Mouse (Mus musculus) ES-Bruce4 (cell line): Measurements from ENCODE around the gene Mpnd. TPM values are rescaled to one million over a fixed set of nuclear protein-coding genes. Genes with fewer than 3 reads are reported as not detected.

Source experiments
- H3K27ac ChIP-seq: 2 replicates; pipeline ENCODE4 v1.5.1; 2012; ENCODE audit warnings: low read length, inconsistent platforms; ENCODE audit not compliant: insufficient read depth
- H3K27me3 ChIP-seq: 2 replicates; pipeline ENCODE4 v1.6.1; 2012; ENCODE audit warnings: mild to moderate bottlenecking, low read length, inconsistent platforms; ENCODE audit not compliant: control insufficient read depth, poor library complexity, insufficient read depth, severe bottlenecking
- H3K36me3 ChIP-seq: 2 replicates; pipeline ENCODE4 v1.6.1; 2012; ENCODE audit warnings: inconsistent platforms, mild to moderate bottlenecking, low read length, moderate library complexity; ENCODE audit not compliant: control insufficient read depth, poor library complexity, insufficient read depth, severe bottlenecking
- H3K4me1 ChIP-seq: one replicate; pipeline ENCODE4 v1.8.1; 2011; ENCODE audit warnings: low read length; ENCODE audit not compliant: control insufficient read depth, insufficient read depth
- H3K4me3 ChIP-seq: 2 replicates; pipeline ENCODE4 v1.5.1; 2011; ENCODE audit warnings: low read depth, mild to moderate bottlenecking, low read length
- H3K9ac ChIP-seq: 2 replicates; pipeline ENCODE4 v1.6.1; 2012; ENCODE audit warnings: low read depth, mild to moderate bottlenecking, inconsistent platforms; ENCODE audit not compliant: poor library complexity, severe bottlenecking
- H3K9me3 ChIP-seq: replicated peaks from 2 replicates; pipeline ENCODE4 v1.6.1; 2012; ENCODE audit warnings: mild to moderate bottlenecking, low read length, inconsistent platforms; ENCODE audit not compliant: control insufficient read depth, poor library complexity, insufficient read depth, severe bottlenecking
- CTCF ChIP-seq: IDR thresholded peaks from one replicate; pipeline ENCODE4 v1.8.1; 2011; ENCODE audit warnings: low read depth, low read length
- EP300 ChIP-seq: IDR thresholded peaks from 2 replicates; pipeline ENCODE4 v1.6.1; 2011; ENCODE audit warnings: low read depth, low read length; ENCODE audit not compliant: insufficient read depth
- POLR2A ChIP-seq: IDR thresholded peaks from one replicate; pipeline ENCODE4 v1.8.1; 2011; ENCODE audit warnings: low read length; ENCODE audit not compliant: insufficient read depth
- polyA plus RNA-seq: library from polyadenylated mRNA; stranded (reverse); fragments of >200 nt; gene quantifications from 2 replicates; pipeline ENCODE4 v1.2.4, GENCODE M21; 2011; ENCODE audit warnings: low read depth; ENCODE audit not compliant: missing spikeins, insufficient read depth, insufficient read length

Gene Mpnd
- polyA plus RNA-seq, 1 experiment = 69.3 TPM

GRCm38 (mm10) chr17:55964996-55965395 is 40.5 kb upstream of the Mpnd start:
- H3K36me3 ChIP-seq = no peaks in the 10 kb centered on the region
- no peak overlapping the region for H3K4me3 ChIP-seq
- TF ChIP-seq EP300 = no peak
- peak; percentile 54 for TF ChIP-seq CTCF
- no peak overlapping the region for H3K9ac ChIP-seq
- no peaks in the 10 kb centered on the region for H3K27me3 ChIP-seq
- H3K9me3 ChIP-seq = no peaks in the 10 kb centered on the region
- peaks cover 2% of the 10 kb centered on the region for H3K4me1 ChIP-seq
- H3K27ac ChIP-seq = no peak overlapping the region

- no peaks in the 10 kb centered on the region for H3K36me3 ChIP-seq
- no peak overlapping the region for H3K4me3 ChIP-seq
- H3K9ac ChIP-seq = no peak overlapping the region
- peaks cover 3% of the 10 kb centered on the region for H3K4me1 ChIP-seq
- TF ChIP-seq EP300 (no peak), POLR2A (no peak), CTCF (no peak)
- H3K27ac ChIP-seq = no peak overlapping the region
- H3K9me3 ChIP-seq = no peaks in the 10 kb centered on the region
- no peaks in the 10 kb centered on the region for H3K27me3 ChIP-seq
Measured at GRCm38 (mm10) chr17:55967186-55967585, 38.3 kb upstream of the Mpnd start.

GRCm38 (mm10) chr17:55968210-55968609 is 37.3 kb upstream of the Mpnd start:
- Histone ChIP-seq H3K4me1 (peaks cover 3% of the 10 kb centered on the region), H3K9ac (no peak overlapping the region), H3K36me3 (no peaks in the 10 kb centered on the region), H3K4me3 (no peak overlapping the region), H3K27ac (no peak overlapping the region), H3K27me3 (no peaks in the 10 kb centered on the region), H3K9me3 (no peaks in the 10 kb centered on the region)
- TF ChIP-seq EP300 = no peak
- TF ChIP-seq CTCF = no peak
- no peak for TF ChIP-seq POLR2A

GRCm38 (mm10) chr17:55969560-55969959 is 36.0 kb upstream of the Mpnd start:
- Histone ChIP-seq H3K9ac (no peak overlapping the region), H3K9me3 (no peaks in the 10 kb centered on the region), H3K27ac (no peak overlapping the region), H3K36me3 (no peaks in the 10 kb centered on the region), H3K4me1 (peaks cover 3% of the 10 kb centered on the region), H3K4me3 (no peak overlapping the region), H3K27me3 (no peaks in the 10 kb centered on the region)
- TF ChIP-seq CTCF = no peak
- no peak for TF ChIP-seq POLR2A
- TF ChIP-seq EP300 = no peak

- no peaks in the 10 kb centered on the region for H3K9me3 ChIP-seq
- peak within 1 kb of the TSS; percentile 73 for H3K9ac ChIP-seq
- peaks cover 3% of the 10 kb centered on the region for H3K4me1 ChIP-seq
- H3K4me3 ChIP-seq = peak within 1 kb of the TSS; percentile 67
- H3K36me3 ChIP-seq = no peaks in the 10 kb centered on the region
- H3K27ac ChIP-seq = no peak within 1 kb of the TSS
- TF ChIP-seq CTCF = no peak
- no peak for TF ChIP-seq EP300
- no peak for TF ChIP-seq POLR2A
- H3K27me3 ChIP-seq = no peaks in the 10 kb centered on the region
Measured at GRCm38 (mm10) chr17:55969966-55970891, 35.3 kb upstream of the Mpnd start, which contains the start of gene Shd. TSS of gene Shd (plus strand) at chr17:55970467.

DNA sequence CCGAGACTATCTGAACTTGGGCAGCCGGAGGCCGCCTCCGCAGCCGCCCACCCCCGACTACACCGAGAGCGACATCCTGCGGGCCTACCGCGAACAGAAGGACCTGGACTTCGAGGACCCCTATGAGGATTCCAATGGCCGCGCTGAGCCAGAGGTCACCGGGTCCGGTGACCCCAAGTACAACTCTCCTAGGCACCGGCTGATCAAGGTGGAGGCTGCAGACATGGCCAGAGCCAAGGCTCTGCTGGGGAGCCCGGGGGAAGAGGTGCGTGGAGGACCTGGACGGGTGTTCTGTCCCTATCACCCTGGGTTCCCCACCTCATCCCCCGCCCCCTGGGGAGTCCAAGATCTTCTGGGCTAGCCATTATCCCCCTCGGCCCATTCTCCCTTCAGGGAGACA is 34.1 kb upstream of the Mpnd start:
- TF ChIP-seq EP300 (no peak), CTCF (no peak), POLR2A (no peak)
- Histone ChIP-seq H3K4me3 (no peak overlapping the region), H3K9me3 (no peaks in the 10 kb centered on the region), H3K4me1 (peaks cover 3% of the 10 kb centered on the region), H3K9ac (no peak overlapping the region), H3K27ac (no peak overlapping the region), H3K36me3 (no peaks in the 10 kb centered on the region), H3K27me3 (no peaks in the 10 kb centered on the region)
